Mouse (Mus musculus): ENCODE data around the gene Rnf212b. TPM values are rescaled to one million over a fixed set of nuclear protein-coding genes. Genes with fewer than 3 reads are reported as not detected.
"Not testable (repeated sequence)": the region's sequence is repeated elsewhere in the genome, so short reads cannot be mapped to it uniquely, and the experiment has no call there.

Gene Rnf212b
- polyA plus RNA-seq (2012; rRNA removed): not detected in 2 replicates

- DNase-seq (ENCODE audit: low read depth): no peak
These were observed at the start of gene Rnf212b for GRCm38 (mm10) chr14:54813991-54814390. Gene Rnf212b (plus strand): TSS chr14:54814141.

- not testable (repeated sequence) for DNase-seq (ENCODE audit: low read depth)
These were observed 47.0 kb upstream of the Rnf212b start for GRCm38 (mm10) chr14:54766937-54767336.

- no peak for DNase-seq (ENCODE audit: low read depth)
These were observed 45.5 kb upstream of the Rnf212b start for GRCm38 (mm10) chr14:54768314-54769067.

GRCm38 (mm10) chr14:54769068-54769425, 44.9 kb upstream of the Rnf212b start:
- DNase-seq (ENCODE audit: low read depth): no peak

- DNase-seq (ENCODE audit: low read depth): no peak
These were observed 43.6 kb upstream of the Rnf212b start for GRCm38 (mm10) chr14:54770373-54770772.

- DNase-seq (ENCODE audit: low read depth): no peak
These were observed 41.5 kb upstream of the Rnf212b start for GRCm38 (mm10) chr14:54772333-54772856.

- no peak for DNase-seq (ENCODE audit: low read depth)
These were observed 38.4 kb upstream of the Rnf212b start for GRCm38 (mm10) chr14:54775534-54776041.

- no peak for DNase-seq (ENCODE audit: low read depth)
These were observed 37.2 kb upstream of the Rnf212b start for GRCm38 (mm10) chr14:54776768-54777167.

- DNase-seq (ENCODE audit: low read depth): no peak
These were observed 36.0 kb upstream of the Rnf212b start for GRCm38 (mm10) chr14:54777893-54778292.

GRCm38 (mm10) chr14:54780084-54780483, 33.9 kb upstream of the Rnf212b start:
- no peak for DNase-seq (ENCODE audit: low read depth)

GRCm38 (mm10) chr14:54780836-54781609, 32.9 kb upstream of the Rnf212b start:
- DNase-seq (ENCODE audit: low read depth): no peak

- DNase-seq (ENCODE audit: low read depth): no peak
These were observed 32.2 kb upstream of the Rnf212b start, which contains the start of gene Slc7a8 for GRCm38 (mm10) chr14:54781610-54782365. Gene Slc7a8 (minus strand): TSS chr14:54781946.

GRCm38 (mm10) chr14:54782971-54783370, 31.0 kb upstream of the Rnf212b start:
- no peak for DNase-seq (ENCODE audit: low read depth)

GRCm38 (mm10) chr14:54785898-54786297, 28.0 kb upstream of the Rnf212b start:
- DNase-seq (ENCODE audit: low read depth): no peak

GRCm38 (mm10) chr14:54786489-54786888, 27.5 kb upstream of the Rnf212b start:
- DNase-seq (ENCODE audit: low read depth): no peak

- no peak for DNase-seq (ENCODE audit: low read depth)
These were observed 26.7 kb upstream of the Rnf212b start for GRCm38 (mm10) chr14:54787226-54787625.

- DNase-seq (ENCODE audit: low read depth): no peak
These were observed 25.7 kb upstream of the Rnf212b start for GRCm38 (mm10) chr14:54788231-54788630.

GRCm38 (mm10) chr14:54792166-54792565, 21.8 kb upstream of the Rnf212b start:
- DNase-seq (ENCODE audit: low read depth): no peak

- DNase-seq (ENCODE audit: low read depth): no peak
These were observed 20.6 kb upstream of the Rnf212b start for GRCm38 (mm10) chr14:54793351-54793750.

- DNase-seq (ENCODE audit: low read depth): no peak
These were observed 19.8 kb upstream of the Rnf212b start for GRCm38 (mm10) chr14:54793894-54794830.

- no peak for DNase-seq (ENCODE audit: low read depth)
These were observed 18.0 kb upstream of the Rnf212b start for GRCm38 (mm10) chr14:54795901-54796300.

All from gonadal fat pad, adult 2 months (tissue).